In the genomic region with DNA sequence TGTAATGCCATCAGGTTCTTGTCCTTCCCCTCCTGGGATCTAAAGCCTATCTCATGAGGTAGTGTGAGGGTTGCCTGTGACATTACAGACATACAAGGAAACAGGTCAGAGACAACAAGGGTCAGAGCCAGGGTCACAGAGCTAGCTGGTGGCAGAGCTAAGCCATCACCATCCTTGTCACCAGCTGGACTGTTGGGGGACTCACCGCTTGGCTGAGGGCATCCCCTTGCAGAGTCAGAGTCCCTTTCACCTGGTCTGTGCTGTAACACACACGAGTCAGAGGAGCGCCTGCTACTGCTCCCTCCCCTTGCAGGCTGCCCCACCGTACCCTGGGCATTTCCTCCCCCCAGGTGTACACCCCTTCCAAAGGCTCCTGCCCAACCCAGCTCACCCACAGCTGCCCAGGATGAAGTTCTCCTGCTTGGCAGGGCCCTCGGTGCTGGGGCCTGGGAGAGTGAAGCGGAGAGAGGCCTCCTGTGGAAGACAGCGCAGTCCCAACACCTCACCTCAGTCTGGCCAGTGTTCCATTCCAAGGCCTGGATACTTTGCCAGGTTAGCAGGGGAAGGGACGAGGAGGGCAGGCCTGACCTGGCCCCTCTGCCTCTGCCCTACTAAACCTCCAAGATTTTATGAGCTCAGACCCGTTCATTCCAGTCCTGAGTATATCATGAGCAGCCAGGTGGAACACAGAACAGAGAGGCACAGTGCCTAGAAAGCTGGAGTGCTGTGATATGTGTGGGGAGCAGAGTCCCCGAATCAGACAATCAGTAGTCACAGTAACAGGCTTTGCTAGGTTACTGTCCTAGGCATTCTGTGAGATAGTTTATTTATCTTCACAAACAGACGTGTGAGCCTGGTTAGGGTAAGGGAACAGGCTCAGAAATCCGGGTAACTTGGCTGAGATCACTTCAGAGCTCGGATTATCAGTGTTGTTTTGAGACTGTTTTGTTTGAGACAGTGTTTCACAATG, we compare ENCODE assay signal across 1 mouse cellular context.
TF ChIP-seq lines count a peak whose summit lies in the region.

No protein-coding gene starts in this region.

TF ChIP-seq in MEL, 35 proteins besides CTCF, POLR2A, EP300 and RAD21:
- TF ChIP-seq MXI1 (IDR thresholded peaks at IDR 0.05; ENCODE audit: low read depth, low read length) (peak; percentile 39; the same call in 1 of the 2 replicates), SIN3A (IDR thresholded peaks at IDR 0.05; ENCODE audit: low read length) (peak; percentile 48; the same call in 1 of the 2 replicates), TAL1 (IDR thresholded peaks at IDR 0.05; ENCODE audit: low read length) (peak; percentile 98), SMC3 (IDR thresholded peaks at IDR 0.05; ENCODE audit: low read depth, low read length) (no peak), RCOR1 (IDR thresholded peaks at IDR 0.05; ENCODE audit: low read depth, low read length) (peak; percentile 99), USF2 (IDR thresholded peaks at IDR 0.05; ENCODE audit: borderline replicate concordance in 1 of 2, insufficient read depth in 1 of 2, low read depth in 1 of 2, low read length in 2 of 2) (no peak), MAFK (IDR thresholded peaks at IDR 0.05; ENCODE audit: borderline replicate concordance, low read depth, low read length) (no peak), MYB (IDR thresholded peaks at IDR 0.05; ENCODE audit: low read depth, low read length) (no peak), TCF12 (IDR thresholded peaks at IDR 0.05; ENCODE audit: low read depth, low read length) (peak; percentile 96), ZNF384 (IDR thresholded peaks at IDR 0.05; ENCODE audit: low read depth, low read length) (no peak), ZKSCAN1 (IDR thresholded peaks at IDR 0.05; ENCODE audit: low read depth, low read length) (no peak), GATA1 (IDR thresholded peaks at IDR 0.05; ENCODE audit: low read depth, low read length) (peak; percentile 91), ZC3H11A (IDR thresholded peaks at IDR 0.05; ENCODE audit: low read depth, low read length) (no peak), MAX (IDR thresholded peaks at IDR 0.05; ENCODE audit: low read length) (no peak), UBTF (IDR thresholded peaks at IDR 0.05; ENCODE audit: borderline replicate concordance, insufficient read depth, low read depth, low read length) (no peak), ETS1 (IDR thresholded peaks at IDR 0.05; ENCODE audit: low read depth, low read length) (peak; percentile 69), CHD2 (IDR thresholded peaks at IDR 0.05; ENCODE audit: low read length) (no peak), JUND (IDR thresholded peaks at IDR 0.05; ENCODE audit: low read depth, low read length) (no peak), MAZ (IDR thresholded peaks at IDR 0.05; ENCODE audit: low read depth, low read length) (no peak)
